Mouse (Mus musculus): ENCODE measurements around the gene Slain1.

Gene Slain1

GRCm38 (mm10) chr14:103649896-103650334, at the start of gene Slain1:
Gene Slain1 (plus strand): TSS chr14:103650228.
- peak; percentile 68 for DNase-seq (ENCODE audit: low read depth)

- DNase-seq (ENCODE audit: low read depth), result no peak
Measured at GRCm38 (mm10) chr14:103608063-103608462, 42.0 kb upstream of the Slain1 start.

GRCm38 (mm10) chr14:103613573-103614271, 36.3 kb upstream of the Slain1 start:
- DNase-seq (ENCODE audit: low read depth), result no peak

- DNase-seq (ENCODE audit: low read depth), result no peak
Measured at GRCm38 (mm10) chr14:103614272-103614587, 35.8 kb upstream of the Slain1 start.

GRCm38 (mm10) chr14:103619756-103620155, 30.3 kb upstream of the Slain1 start:
- DNase-seq (ENCODE audit: low read depth), result no peak

GRCm38 (mm10) chr14:103621207-103621606, 28.8 kb upstream of the Slain1 start:
- DNase-seq (ENCODE audit: low read depth), result no peak

- no peak for DNase-seq (ENCODE audit: low read depth)
Measured at GRCm38 (mm10) chr14:103626100-103626499, 23.9 kb upstream of the Slain1 start.

- no peak for DNase-seq (ENCODE audit: low read depth)
Measured at GRCm38 (mm10) chr14:103629639-103630364, 20.2 kb upstream of the Slain1 start.

GRCm38 (mm10) chr14:103630545-103630944, 19.5 kb upstream of the Slain1 start:
- no peak for DNase-seq (ENCODE audit: low read depth)

GRCm38 (mm10) chr14:103643933-103644332, 6.1 kb upstream of the Slain1 start:
- no peak for DNase-seq (ENCODE audit: low read depth)

- DNase-seq (ENCODE audit: low read depth), result no peak
Measured at GRCm38 (mm10) chr14:103647981-103648380, 2.0 kb upstream of the Slain1 start.

- no peak for DNase-seq (ENCODE audit: low read depth)
Measured at GRCm38 (mm10) chr14:103648623-103649255, 1.3 kb upstream of the Slain1 start.

GRCm38 (mm10) chr14:103649302-103649701, 726 bp upstream of the Slain1 start:
- no peak for DNase-seq (ENCODE audit: low read depth)

- DNase-seq (ENCODE audit: low read depth), result no peak
Measured at GRCm38 (mm10) chr14:103650413-103651101, 529 bp downstream of the Slain1 start.

GRCm38 (mm10) chr14:103651106-103651505, 1.1 kb downstream of the Slain1 start:
- DNase-seq (ENCODE audit: low read depth), result no peak

GRCm38 (mm10) chr14:103651562-103651961, 1.5 kb downstream of the Slain1 start:
- DNase-seq (ENCODE audit: low read depth), result no peak

- DNase-seq (ENCODE audit: low read depth), result no peak
Measured at GRCm38 (mm10) chr14:103652524-103652923, 2.5 kb downstream of the Slain1 start.

- no peak for DNase-seq (ENCODE audit: low read depth)
Measured at GRCm38 (mm10) chr14:103653800-103654199, 3.8 kb downstream of the Slain1 start.

GRCm38 (mm10) chr14:103655448-103655847, 5.4 kb downstream of the Slain1 start:
- no peak for DNase-seq (ENCODE audit: low read depth)

GRCm38 (mm10) chr14:103657876-103658275, 7.8 kb downstream of the Slain1 start:
- DNase-seq (ENCODE audit: low read depth), result no peak

GRCm38 (mm10) chr14:103663026-103663425, 13.0 kb downstream of the Slain1 start:
- no peak for DNase-seq (ENCODE audit: low read depth)

GRCm38 (mm10) chr14:103664391-103664790, 14.4 kb downstream of the Slain1 start:
- DNase-seq (ENCODE audit: low read depth), result no peak
